Mouse (Mus musculus) telencephalon, adult 2 months (tissue): ENCODE results near the gene Yrdc.

Experiments used
- DNase-seq: peaks from one replicate; pipeline ENCODE4 v3.0.0-alpha.2; 2011; ENCODE audit warnings: low read depth, low spot score

Gene Yrdc

GRCm38 (mm10) chr4:124850261-124850913 lies at the start of gene Yrdc:
Gene Yrdc (plus strand): TSS chr4:124850679.
- DNase-seq: peak; percentile 88

- DNase-seq: peak; percentile 86
Measured at GRCm38 (mm10) chr4:124801552-124802308, 48.7 kb upstream of the Yrdc start, which contains the start of gene Mtf1. Gene Mtf1 (plus strand): TSS chr4:124802104.

GRCm38 (mm10) chr4:124802309-124803260 lies 47.9 kb upstream of the Yrdc start:
- DNase-seq: peak; percentile 96

GRCm38 (mm10) chr4:124803406-124803805 lies 47.1 kb upstream of the Yrdc start:
- no peak for DNase-seq

GRCm38 (mm10) chr4:124808511-124808910 lies 42.0 kb upstream of the Yrdc start:
- DNase-seq: no peak

- DNase-seq: no peak
Measured at GRCm38 (mm10) chr4:124809136-124809883, 41.2 kb upstream of the Yrdc start.

- DNase-seq: no peak
Measured at GRCm38 (mm10) chr4:124810056-124810455, 40.4 kb upstream of the Yrdc start.

- DNase-seq: peak; percentile 76
Measured at GRCm38 (mm10) chr4:124811347-124811975, 39.0 kb upstream of the Yrdc start.

- no peak for DNase-seq
Measured at GRCm38 (mm10) chr4:124815901-124816300, 34.6 kb upstream of the Yrdc start.

GRCm38 (mm10) chr4:124817803-124818202 lies 32.7 kb upstream of the Yrdc start:
- DNase-seq: no peak

- DNase-seq: no peak
Measured at GRCm38 (mm10) chr4:124818832-124819231, 31.6 kb upstream of the Yrdc start.

GRCm38 (mm10) chr4:124824967-124825366 lies 25.5 kb upstream of the Yrdc start:
- DNase-seq: no peak

GRCm38 (mm10) chr4:124825371-124825965 lies 25.0 kb upstream of the Yrdc start:
- DNase-seq: no peak

- DNase-seq: no peak
Measured at GRCm38 (mm10) chr4:124829671-124830070, 20.8 kb upstream of the Yrdc start.

GRCm38 (mm10) chr4:124832796-124833195 lies 17.7 kb upstream of the Yrdc start:
- DNase-seq: no peak

- DNase-seq: no peak
Measured at GRCm38 (mm10) chr4:124838035-124838700, 12.3 kb upstream of the Yrdc start.

- no peak for DNase-seq
Measured at GRCm38 (mm10) chr4:124840998-124841397, 9.5 kb upstream of the Yrdc start.

- no peak for DNase-seq
Measured at GRCm38 (mm10) chr4:124843493-124843892, 7.0 kb upstream of the Yrdc start.

- DNase-seq: no peak
Measured at GRCm38 (mm10) chr4:124847573-124847972, 2.9 kb upstream of the Yrdc start.
